Mouse (Mus musculus): Measurements from ENCODE around the gene Ephb2. TPM values are rescaled to one million over a fixed set of nuclear protein-coding genes. Genes with fewer than 3 reads are reported as not detected.
A peak's percentile ranks its signal among the peaks of the same experiment; 100 is the strongest.

Ephb2 gene
- polyA plus RNA-seq, 2 experiments: 0.17 to 0.41 TPM

- Histone ChIP-seq H3K4me3 (ENCODE audit: insufficient read depth in 1 of 2, low read depth in 2 of 2, low read length in 2 of 2) (no peak overlapping the region), H3K36me3 (replicated peaks; ENCODE audit: control insufficient read depth, insufficient read depth, low read depth) (no peaks in the 10 kb centered on the region), H3K4me2 (ENCODE audit: low read depth) (no peak overlapping the region), H3K9ac (replicated peaks) (no peak overlapping the region), H3K4me1 (replicated peaks; ENCODE audit: control insufficient read depth in 2 of 2, insufficient read depth in 2 of 2, low read length in 1 of 2) (no peaks in the 10 kb centered on the region), H3K9me3 (ENCODE audit: control insufficient read depth, low read length) (no peaks in the 10 kb centered on the region), H3K27me3 (ENCODE audit: control insufficient read depth, insufficient read depth, low read length) (no peaks in the 10 kb centered on the region), H3K27ac (no peak overlapping the region)
- WGBS (ENCODE audit: insufficient replicate concordance): 36% methylated on average over 4 of the region's 4 CpGs
- TF ChIP-seq EP300 (IDR thresholded peaks at IDR 0.05; ENCODE audit: low read depth): no peak
- no peak for TF ChIP-seq CTCF (IDR thresholded peaks at IDR 0.05; ENCODE audit: low read depth)
- DNase-seq (ENCODE audit: low read depth in 3 of 3, low spot score in 3 of 3): no peak
- ATAC-seq (ENCODE audit: insufficient read depth): no peak
These were observed 147.7 kb downstream of the Ephb2 start for GRCm38 (mm10) chr4:136688113-136688512.

- no peak overlapping the region for H3K4me3 ChIP-seq (ENCODE audit: insufficient read depth in 1 of 2, low read depth in 2 of 2, low read length in 2 of 2)
- H3K27ac ChIP-seq: no peak overlapping the region
- ATAC-seq (ENCODE audit: insufficient read depth): no peak
- no peaks in the 10 kb centered on the region for H3K9me3 ChIP-seq (ENCODE audit: control insufficient read depth, low read length)
- H3K4me2 ChIP-seq (ENCODE audit: low read depth): no peak overlapping the region
- no peaks in the 10 kb centered on the region for H3K36me3 ChIP-seq (replicated peaks; ENCODE audit: control insufficient read depth, insufficient read depth, low read depth)
- H3K4me1 ChIP-seq (replicated peaks; ENCODE audit: control insufficient read depth in 2 of 2, insufficient read depth in 2 of 2, low read length in 1 of 2): no peaks in the 10 kb centered on the region
- WGBS (ENCODE audit: insufficient replicate concordance): 59% methylated on average over 10 of the region's 10 CpGs
- TF ChIP-seq CTCF (IDR thresholded peaks at IDR 0.05; ENCODE audit: low read depth): no peak
- TF ChIP-seq EP300 (IDR thresholded peaks at IDR 0.05; ENCODE audit: low read depth): no peak
- DNase-seq (ENCODE audit: low read depth in 3 of 3, low spot score in 3 of 3): no peak
- no peak overlapping the region for H3K9ac ChIP-seq (replicated peaks)
- H3K27me3 ChIP-seq (ENCODE audit: control insufficient read depth, insufficient read depth, low read length): no peaks in the 10 kb centered on the region
These were observed 150.3 kb downstream of the Ephb2 start for GRCm38 (mm10) chr4:136685431-136685869.

- DNase-seq (ENCODE audit: low read depth in 3 of 3, low spot score in 3 of 3) (no peak), ATAC-seq (ENCODE audit: insufficient read depth) (no peak)
- Histone ChIP-seq H3K9ac (replicated peaks) (no peak overlapping the region), H3K4me3 (ENCODE audit: insufficient read depth in 1 of 2, low read depth in 2 of 2, low read length in 2 of 2) (no peak overlapping the region), H3K27me3 (ENCODE audit: control insufficient read depth, insufficient read depth, low read length) (no peaks in the 10 kb centered on the region), H3K9me3 (ENCODE audit: control insufficient read depth, low read length) (no peaks in the 10 kb centered on the region), H3K36me3 (replicated peaks; ENCODE audit: control insufficient read depth, insufficient read depth, low read depth) (no peaks in the 10 kb centered on the region), H3K4me1 (replicated peaks; ENCODE audit: control insufficient read depth in 2 of 2, insufficient read depth in 2 of 2, low read length in 1 of 2) (no peaks in the 10 kb centered on the region), H3K4me2 (ENCODE audit: low read depth) (no peak overlapping the region), H3K27ac (no peak overlapping the region)
- TF ChIP-seq CTCF (IDR thresholded peaks at IDR 0.05; ENCODE audit: low read depth) (0 out of 2 replicates have a peak, but pooled peaks have one; percentile 19), EP300 (IDR thresholded peaks at IDR 0.05; ENCODE audit: low read depth) (no peak)
- WGBS (ENCODE audit: insufficient replicate concordance): 58% methylated on average over 6 of the region's 6 CpGs
These were observed 151.3 kb downstream of the Ephb2 start for GRCm38 (mm10) chr4:136684485-136684884.

GRCm38 (mm10) chr4:136680641-136681040 is 155.1 kb downstream of the Ephb2 start:
- Histone ChIP-seq H3K36me3 (replicated peaks; ENCODE audit: control insufficient read depth, insufficient read depth, low read depth) (no peaks in the 10 kb centered on the region), H3K27me3 (ENCODE audit: control insufficient read depth, insufficient read depth, low read length) (no peaks in the 10 kb centered on the region), H3K27ac (no peak overlapping the region), H3K9ac (replicated peaks) (no peak overlapping the region), H3K4me1 (replicated peaks; ENCODE audit: control insufficient read depth in 2 of 2, insufficient read depth in 2 of 2, low read length in 1 of 2) (no peaks in the 10 kb centered on the region), H3K9me3 (ENCODE audit: control insufficient read depth, low read length) (no peaks in the 10 kb centered on the region), H3K4me2 (ENCODE audit: low read depth) (no peak overlapping the region), H3K4me3 (ENCODE audit: insufficient read depth in 1 of 2, low read depth in 2 of 2, low read length in 2 of 2) (no peak overlapping the region)
- no peak for ATAC-seq (ENCODE audit: insufficient read depth)
- 77% methylated on average over 14 of the region's 14 CpGs for WGBS (ENCODE audit: insufficient replicate concordance)
- DNase-seq (ENCODE audit: low read depth in 3 of 3, low spot score in 3 of 3): no peak
- no peak for TF ChIP-seq EP300 (IDR thresholded peaks at IDR 0.05; ENCODE audit: low read depth)
- no peak for TF ChIP-seq CTCF (IDR thresholded peaks at IDR 0.05; ENCODE audit: low read depth)

- WGBS (ENCODE audit: insufficient replicate concordance): 52% methylated on average over 8 of the region's 8 CpGs
- no peaks in the 10 kb centered on the region for H3K4me1 ChIP-seq (replicated peaks; ENCODE audit: control insufficient read depth in 2 of 2, insufficient read depth in 2 of 2, low read length in 1 of 2)
- no peak overlapping the region for H3K27ac ChIP-seq
- ATAC-seq (ENCODE audit: insufficient read depth): no peak
- TF ChIP-seq CTCF (IDR thresholded peaks at IDR 0.05; ENCODE audit: low read depth) (no peak), EP300 (IDR thresholded peaks at IDR 0.05; ENCODE audit: low read depth) (no peak)
- H3K9ac ChIP-seq (replicated peaks): no peak overlapping the region
- no peaks in the 10 kb centered on the region for H3K9me3 ChIP-seq (ENCODE audit: control insufficient read depth, low read length)
- H3K4me3 ChIP-seq (ENCODE audit: insufficient read depth in 1 of 2, low read depth in 2 of 2, low read length in 2 of 2): no peak overlapping the region
- no peak for DNase-seq (ENCODE audit: low read depth in 3 of 3, low spot score in 3 of 3)
- no peaks in the 10 kb centered on the region for H3K36me3 ChIP-seq (replicated peaks; ENCODE audit: control insufficient read depth, insufficient read depth, low read depth)
- H3K4me2 ChIP-seq (ENCODE audit: low read depth): no peak overlapping the region
- no peaks in the 10 kb centered on the region for H3K27me3 ChIP-seq (ENCODE audit: control insufficient read depth, insufficient read depth, low read length)
These were observed 156.6 kb downstream of the Ephb2 start for GRCm38 (mm10) chr4:136679221-136679620.
